Mouse (Mus musculus): ENCODE results near the gene Ssmem1. TPM values are rescaled to one million over a fixed set of nuclear protein-coding genes. Genes with fewer than 3 reads are reported as not detected.

Gene Ssmem1
- polyA plus RNA-seq, 1 experiment = 0.05 TPM

DNA sequence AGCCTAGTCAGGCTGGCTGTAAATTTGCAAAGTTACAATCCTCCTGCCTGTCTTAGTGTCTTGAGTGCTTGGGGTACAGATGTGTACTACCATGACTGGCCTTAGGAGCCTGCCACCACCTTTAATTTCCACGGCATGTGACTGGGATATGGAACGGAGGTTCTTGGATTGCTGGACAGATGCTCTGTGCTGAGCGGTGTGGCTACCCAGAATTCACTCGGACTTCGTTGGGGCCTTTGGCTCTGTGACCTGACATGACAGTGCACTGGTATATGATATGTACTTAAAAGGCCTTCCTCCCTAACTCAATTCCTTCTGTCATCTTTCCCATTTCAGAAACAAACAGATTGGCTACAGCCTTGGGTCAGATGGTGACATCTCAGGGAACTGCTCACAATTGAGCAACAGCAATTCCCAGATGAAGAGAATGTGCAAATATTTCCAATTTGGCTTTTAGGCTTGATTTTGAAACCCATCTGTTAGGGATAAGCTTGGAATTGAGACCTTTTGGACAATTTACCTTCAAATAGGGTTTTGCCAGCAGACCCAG lies 45.0 kb downstream of the Ssmem1 start:
- H3K79me2 ChIP-seq (ENCODE audit: control insufficient read depth, insufficient read depth) = no peaks in the 10 kb centered on the region
- H3K36me3 ChIP-seq (ENCODE audit: control insufficient read depth, insufficient read depth) = no peaks in the 10 kb centered on the region
- no peaks in the 10 kb centered on the region for H3K27me3 ChIP-seq (ENCODE audit: control insufficient read depth, insufficient read depth, insufficient read length)
- no peak overlapping the region for H3K4me3 ChIP-seq
- TF ChIP-seq SRF (IDR thresholded peaks at IDR 0.05; ENCODE audit: control insufficient read depth, insufficient read length, low read depth) (no peak), REST (IDR thresholded peaks at IDR 0.05; ENCODE audit: insufficient read depth, insufficient read length) (no peak), MYOG (IDR thresholded peaks at IDR 0.05; ENCODE audit: control insufficient read depth in 1 of 3, insufficient read depth in 1 of 3, insufficient read length in 2 of 3, low read depth in 2 of 3) (no peak), CEBPB (IDR thresholded peaks at IDR 0.05; ENCODE audit: insufficient read depth, poor library complexity, severe bottlenecking) (no peak), USF1 (IDR thresholded peaks at IDR 0.05; ENCODE audit: low read depth) (no peak), MAX (IDR thresholded peaks at IDR 0.05; ENCODE audit: low read depth) (no peak), POLR2A (IDR thresholded peaks at IDR 0.05; ENCODE audit: insufficient read length, low read depth) (no peak), MYOD1 (IDR thresholded peaks at IDR 0.05; ENCODE audit: control insufficient read depth in 1 of 3, insufficient read length in 2 of 3, low read depth in 2 of 3) (no peak), TCF12 (IDR thresholded peaks at IDR 0.05; ENCODE audit: insufficient read depth, poor library complexity, severe bottlenecking) (no peak), TCF3 (IDR thresholded peaks at IDR 0.05; ENCODE audit: insufficient read length, low read depth) (no peak), POLR2AphosphoS2 (IDR thresholded peaks at IDR 0.05; ENCODE audit: insufficient read length, low read depth) (no peak), E2F4 (IDR thresholded peaks at IDR 0.05; ENCODE audit: insufficient read depth) (no peak)
- H3K4me2 ChIP-seq (ENCODE audit: low read depth) = no peak overlapping the region
- H3ac ChIP-seq (ENCODE audit: control insufficient read depth, insufficient read length) = no peak overlapping the region

DNA sequence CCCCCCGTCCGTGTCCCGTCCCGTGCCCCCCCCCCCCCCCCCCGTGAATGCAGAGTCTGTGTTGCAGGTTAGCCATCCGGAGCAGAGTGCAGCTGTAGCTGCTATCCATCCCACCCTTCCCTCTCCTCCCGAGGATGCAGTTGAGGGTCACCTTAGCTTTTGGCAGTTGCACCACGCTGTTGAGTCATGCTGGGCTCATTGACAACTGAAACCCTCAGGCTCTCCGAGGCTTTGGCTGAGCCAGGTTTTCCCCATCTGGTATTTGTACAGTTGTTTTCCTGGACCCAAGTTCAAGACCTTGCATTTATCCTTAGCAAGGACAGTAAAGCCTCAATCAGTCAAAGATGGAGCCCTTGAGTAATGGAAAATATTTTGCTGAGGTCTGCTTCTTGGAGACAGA lies 46.4 kb downstream of the Ssmem1 start:
- Histone ChIP-seq H3ac (ENCODE audit: control insufficient read depth, insufficient read length) (no peak overlapping the region), H3K4me2 (ENCODE audit: low read depth) (peak overlapping the region; percentile 36), H3K4me3 (no peak overlapping the region), H3K36me3 (ENCODE audit: control insufficient read depth, insufficient read depth) (no peaks in the 10 kb centered on the region), H3K79me2 (ENCODE audit: control insufficient read depth, insufficient read depth) (no peaks in the 10 kb centered on the region), H3K27me3 (ENCODE audit: control insufficient read depth, insufficient read depth, insufficient read length) (no peaks in the 10 kb centered on the region)
- TF ChIP-seq MYOG (IDR thresholded peaks at IDR 0.05; ENCODE audit: control insufficient read depth in 1 of 3, insufficient read depth in 1 of 3, insufficient read length in 2 of 3, low read depth in 2 of 3) (peak in 1 of 3 experiments; percentile 41), TCF3 (IDR thresholded peaks at IDR 0.05; ENCODE audit: insufficient read length, low read depth) (no peak), MYOD1 (IDR thresholded peaks at IDR 0.05; ENCODE audit: control insufficient read depth in 1 of 3, insufficient read length in 2 of 3, low read depth in 2 of 3) (peak in 1 of 3 experiments; percentile 49), SRF (IDR thresholded peaks at IDR 0.05; ENCODE audit: control insufficient read depth, insufficient read length, low read depth) (no peak), REST (IDR thresholded peaks at IDR 0.05; ENCODE audit: insufficient read depth, insufficient read length) (no peak), POLR2A (IDR thresholded peaks at IDR 0.05; ENCODE audit: insufficient read length, low read depth) (no peak), CEBPB (IDR thresholded peaks at IDR 0.05; ENCODE audit: insufficient read depth, poor library complexity, severe bottlenecking) (0 out of 2 replicates have a peak, but pooled peaks have one; percentile 17), POLR2AphosphoS2 (IDR thresholded peaks at IDR 0.05; ENCODE audit: insufficient read length, low read depth) (no peak)

DNA sequence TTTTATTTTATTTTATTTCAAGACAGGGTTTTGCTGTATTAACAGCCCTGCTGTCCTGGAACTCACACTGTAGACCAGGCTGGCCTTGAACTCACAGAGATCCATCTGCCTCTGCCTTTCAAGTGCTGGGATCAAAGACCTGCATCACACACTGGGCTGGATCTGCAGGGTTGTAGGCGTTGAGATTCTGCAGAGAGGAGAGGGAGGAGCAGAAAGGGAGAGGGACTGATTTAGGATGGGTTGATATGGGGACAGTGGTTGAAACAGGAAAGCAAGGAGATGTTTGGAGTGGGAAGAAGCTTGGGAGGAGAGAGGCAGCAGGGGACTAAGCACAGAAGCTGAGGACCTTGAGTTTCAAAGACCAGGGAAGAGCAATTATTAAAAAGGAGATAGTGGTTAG lies 50.1 kb downstream of the Ssmem1 start:
- no peaks in the 10 kb centered on the region for H3K79me2 ChIP-seq (ENCODE audit: control insufficient read depth, insufficient read depth)
- TF ChIP-seq MAX (IDR thresholded peaks at IDR 0.05; ENCODE audit: low read depth) = no peak
- TF ChIP-seq USF1 (IDR thresholded peaks at IDR 0.05; ENCODE audit: low read depth) = no peak
- no peak for TF ChIP-seq SRF (IDR thresholded peaks at IDR 0.05; ENCODE audit: control insufficient read depth, insufficient read length, low read depth)
- TF ChIP-seq TCF12 (IDR thresholded peaks at IDR 0.05; ENCODE audit: insufficient read depth, poor library complexity, severe bottlenecking) = no peak
- no peak for TF ChIP-seq MYOG (IDR thresholded peaks at IDR 0.05; ENCODE audit: control insufficient read depth in 1 of 3, insufficient read depth in 1 of 3, insufficient read length in 2 of 3, low read depth in 2 of 3)
- no peak for TF ChIP-seq E2F4 (IDR thresholded peaks at IDR 0.05; ENCODE audit: insufficient read depth)
- no peak for TF ChIP-seq TCF3 (IDR thresholded peaks at IDR 0.05; ENCODE audit: insufficient read length, low read depth)
- no peak for TF ChIP-seq MYOD1 (IDR thresholded peaks at IDR 0.05; ENCODE audit: control insufficient read depth in 1 of 3, insufficient read length in 2 of 3, low read depth in 2 of 3)
- no peak for TF ChIP-seq REST (IDR thresholded peaks at IDR 0.05; ENCODE audit: insufficient read depth, insufficient read length)
- no peak for TF ChIP-seq POLR2A (IDR thresholded peaks at IDR 0.05; ENCODE audit: insufficient read length, low read depth)
- no peak for TF ChIP-seq CEBPB (IDR thresholded peaks at IDR 0.05; ENCODE audit: insufficient read depth, poor library complexity, severe bottlenecking)
- no peak for TF ChIP-seq POLR2AphosphoS2 (IDR thresholded peaks at IDR 0.05; ENCODE audit: insufficient read length, low read depth)
- H3K36me3 ChIP-seq (ENCODE audit: control insufficient read depth, insufficient read depth) = no peaks in the 10 kb centered on the region
- no peak overlapping the region for H3K4me3 ChIP-seq
- H3ac ChIP-seq (ENCODE audit: control insufficient read depth, insufficient read length) = no peak overlapping the region
- no peak overlapping the region for H3K4me2 ChIP-seq (ENCODE audit: low read depth)
- no peaks in the 10 kb centered on the region for H3K27me3 ChIP-seq (ENCODE audit: control insufficient read depth, insufficient read depth, insufficient read length)

DNA sequence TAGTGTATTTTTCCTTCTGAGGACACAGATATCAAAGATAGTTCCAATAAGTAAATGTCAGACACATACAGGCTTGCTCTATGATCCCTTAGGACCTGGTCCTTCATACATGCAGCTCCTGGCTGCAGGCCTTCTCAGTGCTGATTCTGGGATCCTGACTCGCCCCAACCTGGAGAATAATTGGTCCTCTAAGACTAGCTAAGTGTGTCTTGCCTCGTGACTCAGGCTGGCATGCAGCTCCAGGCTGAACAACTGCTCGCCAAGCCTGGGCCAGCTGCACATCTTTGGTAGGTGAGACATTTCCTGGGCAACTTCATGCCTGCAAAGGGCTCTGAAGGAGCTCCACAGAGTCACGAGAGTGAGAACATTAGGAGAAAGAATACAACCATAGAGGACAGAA lies 52.5 kb downstream of the Ssmem1 start:
- TF ChIP-seq E2F4 (IDR thresholded peaks at IDR 0.05; ENCODE audit: insufficient read depth) = no peak
- peak; percentile 66 to 99 (median 92) for TF ChIP-seq MYOG (IDR thresholded peaks at IDR 0.05; ENCODE audit: control insufficient read depth in 1 of 3, insufficient read depth in 1 of 3, insufficient read length in 2 of 3, low read depth in 2 of 3)
- TF ChIP-seq USF1 (IDR thresholded peaks at IDR 0.05; ENCODE audit: low read depth) = peak; percentile 28
- TF ChIP-seq MYOD1 (IDR thresholded peaks at IDR 0.05; ENCODE audit: control insufficient read depth in 1 of 3, insufficient read length in 2 of 3, low read depth in 2 of 3) = peak in 2 of 3 experiments; percentile 90 to 93
- TF ChIP-seq CEBPB (IDR thresholded peaks at IDR 0.05; ENCODE audit: insufficient read depth, poor library complexity, severe bottlenecking) = no peak
- TF ChIP-seq TCF12 (IDR thresholded peaks at IDR 0.05; ENCODE audit: insufficient read depth, poor library complexity, severe bottlenecking) = peak; percentile 54
- TF ChIP-seq TCF3 (IDR thresholded peaks at IDR 0.05; ENCODE audit: insufficient read length, low read depth) = peak; percentile 74
- H3K27me3 ChIP-seq (ENCODE audit: control insufficient read depth, insufficient read depth, insufficient read length) = no peaks in the 10 kb centered on the region
- no peaks in the 10 kb centered on the region for H3K36me3 ChIP-seq (ENCODE audit: control insufficient read depth, insufficient read depth)
- peak overlapping the region; percentile 12 for H3K4me2 ChIP-seq (ENCODE audit: low read depth)
- no peak overlapping the region for H3ac ChIP-seq (ENCODE audit: control insufficient read depth, insufficient read length)
- no peaks in the 10 kb centered on the region for H3K79me2 ChIP-seq (ENCODE audit: control insufficient read depth, insufficient read depth)
- H3K4me3 ChIP-seq = no peak overlapping the region
